Mouse (Mus musculus) Patski (cell line): Measurements from ENCODE around the gene Cnbp. TPM values are rescaled to one million over a fixed set of nuclear protein-coding genes. Genes with fewer than 3 reads are reported as not detected.

Experiments
- ATAC-seq: fragments of 100-300 bp; one replicate; pipeline ENCODE4 v1.8.0; 2021
- CTCF ChIA-PET: fragments of 350-600 bp; sonication (Branson Sonifier 250); formaldehyde crosslinking; loops from one replicate; lab custom pipeline; 2022; ENCODE audit warnings: inconsistent platforms; lab: Charles Lee
- POLR2A ChIA-PET: fragments of 350-600 bp; sonication (Branson Sonifier 250); formaldehyde crosslinking; loops from one replicate; lab custom pipeline; 2022; ENCODE audit warnings: antibody characterized with exemption, inconsistent platforms; lab: Charles Lee
- DNase-seq: peaks from one replicate; pipeline ENCODE4 v3.0.0-alpha.2; 2011; ENCODE audit warnings: low read depth, low spot score
- H3K27me3 ChIP-seq: fragments of 371-371 bp; one replicate; pipeline ENCODE4 v1.5.1; 2021
- CTCF ChIP-seq: fragments of 100-300 bp; IDR thresholded peaks from one replicate; pipeline ENCODE4 v1.5.1; 2021
- in situ Hi-C: fragments of 300-500 bp; cut with MboI; formaldehyde crosslinking; loops from 3 replicates; pipeline ENCODE4 v1.11.1; 2018; ENCODE audit warnings: low pct_unique_long_range_greater_than_20kb, mixed read lengths
- polyA plus RNA-seq: library from polyadenylated mRNA; unstranded; gene quantifications from one replicate; pipeline ENCODE4 v1.2.3, GENCODE M21; 2021

The Cnbp gene
- polyA plus RNA-seq: 364 TPM

- TF ChIP-seq CTCF: no peak
- DNase-seq (peak; percentile 74), ATAC-seq (peak; percentile 98)
- ChIA-PET POLR2A (no interaction called here), CTCF (no interaction called here)
- in situ Hi-C loops: loop anchor here (5.0 kb wide), 1 partner anchor 36 kb away; the partner anchor contains the start of gene Copg1
- no peaks in the 10 kb centered on the region for H3K27me3 ChIP-seq
Observed at GRCm38 (mm10) chr6:87850900-87851614, at the start of gene Cnbp. Gene Cnbp (minus strand): TSS chr6:87851106.

- TF ChIP-seq CTCF: no peak
- POLR2A ChIA-PET: no interaction called here
- CTCF ChIA-PET: no interaction called here
- ATAC-seq (no peak), DNase-seq (no peak)
- H3K27me3 ChIP-seq: no peaks in the 10 kb centered on the region
- in situ Hi-C loops: no loop called here
Observed at GRCm38 (mm10) chr6:87898028-87898427, 47.1 kb upstream of the Cnbp start.

- no peak for TF ChIP-seq CTCF
- in situ Hi-C loops: no loop called here
- no peaks in the 10 kb centered on the region for H3K27me3 ChIP-seq
- DNase-seq: no peak
- ChIA-PET CTCF (interaction anchor here (1.3 kb wide), 1 partner anchor 10 kb away, joined by 4 read pairs; no protein-coding TSS in a partner anchor), POLR2A (interaction anchor here (0.8 kb wide), 1 partner anchor 8 kb away, joined by 3 read pairs; no protein-coding TSS in a partner anchor)
- ATAC-seq: no peak
Observed at GRCm38 (mm10) chr6:87893931-87894330, 43.0 kb upstream of the Cnbp start.

GRCm38 (mm10) chr6:87887594-87888233 lies 36.8 kb upstream of the Cnbp start, which contains the start of gene Copg1:
Gene Copg1 (plus strand): TSS chr6:87887814.
- H3K27me3 ChIP-seq: no peaks in the 10 kb centered on the region
- in situ Hi-C loops: loop anchor here (5.0 kb wide), 1 partner anchor 35 kb away; the partner anchor contains the start of gene Cnbp
- POLR2A ChIA-PET: interaction anchor here (0.8 to 1.3 kb wide), 4 partner anchors 9 to 38 kb away, joined by 3 read pairs; no protein-coding TSS in a partner anchor
- peak; percentile 98 for DNase-seq
- ATAC-seq: peak; percentile 79
- no peak for TF ChIP-seq CTCF
- CTCF ChIA-PET: interaction anchor here (0.6 to 2.0 kb wide), 8 partner anchors 9 to 135 kb away, joined by 3 to 7 read pairs (median 4); no protein-coding TSS in a partner anchor

- TF ChIP-seq CTCF: no peak
- in situ Hi-C loops: loop anchor here (5.0 kb wide), 1 partner anchor 34 kb away; the partner anchor contains the start of gene Cnbp
- ChIA-PET CTCF (interaction anchor here (1.0 to 2.0 kb wide), 9 partner anchors 11 to 136 kb away, joined by 3 to 7 read pairs (median 3); partner anchors contain the start of gene Hmces), POLR2A (interaction anchor here (0.9 to 1.3 kb wide), 3 partner anchors 9 to 37 kb away, joined by 3 read pairs; no protein-coding TSS in a partner anchor)
- no peaks in the 10 kb centered on the region for H3K27me3 ChIP-seq
- no peak for DNase-seq
- ATAC-seq: no peak
Observed at GRCm38 (mm10) chr6:87886721-87887120, 35.8 kb upstream of the Cnbp start.

- ChIA-PET POLR2A (no interaction called here), CTCF (no interaction called here)
- DNase-seq (no peak), ATAC-seq (no peak)
- TF ChIP-seq CTCF: no peak
- in situ Hi-C loops: no loop called here
- no peaks in the 10 kb centered on the region for H3K27me3 ChIP-seq
Observed at GRCm38 (mm10) chr6:87882816-87883215, 31.9 kb upstream of the Cnbp start.

GRCm38 (mm10) chr6:87882221-87882620 lies 31.3 kb upstream of the Cnbp start:
- in situ Hi-C loops: no loop called here

GRCm38 (mm10) chr6:87879628-87880027 lies 28.7 kb upstream of the Cnbp start:
- CTCF ChIA-PET: no interaction called here
- no peak for DNase-seq
- POLR2A ChIA-PET: interaction anchor here (0.7 kb wide), 1 partner anchor 41 kb away, joined by 5 read pairs; no protein-coding TSS in a partner anchor

More at GRCm38 (mm10) chr6:87882221-87882620, 31.3 kb upstream of the Cnbp start:
- ChIA-PET POLR2A (no interaction called here), CTCF (no interaction called here)
- ATAC-seq (no peak), DNase-seq (no peak)
- TF ChIP-seq CTCF: no peak
- H3K27me3 ChIP-seq: no peaks in the 10 kb centered on the region

GRCm38 (mm10) chr6:87879010-87879409 lies 28.1 kb upstream of the Cnbp start:
- no peak for TF ChIP-seq CTCF
- CTCF ChIA-PET: interaction anchor here (1.7 kb wide), 1 partner anchor 9 kb away, joined by 5 read pairs; no protein-coding TSS in a partner anchor
- no peak for ATAC-seq
- no peaks in the 10 kb centered on the region for H3K27me3 ChIP-seq
- in situ Hi-C loops: no loop called here
- POLR2A ChIA-PET: no interaction called here
- DNase-seq: no peak

More at GRCm38 (mm10) chr6:87879628-87880027, 28.7 kb upstream of the Cnbp start:
- in situ Hi-C loops: no loop called here
- no peak for TF ChIP-seq CTCF
- H3K27me3 ChIP-seq: no peaks in the 10 kb centered on the region
- ATAC-seq: no peak

GRCm38 (mm10) chr6:87876068-87876643 lies 25.2 kb upstream of the Cnbp start:
- ChIA-PET POLR2A (no interaction called here), CTCF (interaction anchor here (1.2 to 2.2 kb wide), 2 partner anchors 11 to 117 kb away, joined by 3 to 7 read pairs; partner anchors contain the start of gene Copg1)
- no peak for ATAC-seq
- DNase-seq: no peak
- H3K27me3 ChIP-seq: no peaks in the 10 kb centered on the region
- in situ Hi-C loops: no loop called here
- TF ChIP-seq CTCF: no peak
